ENCODE assay signal across 16 mouse cellular contexts in genomic region chr16:11369162-11369561, GRCm38 (mm10). TPM values are rescaled to one million over a fixed set of nuclear protein-coding genes. Genes with fewer than 3 reads are reported as not detected.
DNase-seq lines count a peak whose midpoint lies in the region; ATAC-seq and TF ChIP-seq lines count a peak whose summit lies in the region.
"Had no signal": no experiment of that assay in that cellular context is flagged by ENCODE, and none has a peak within 500 bp of the region (broad histone marks: within the 10 kb centered on the region; RNA-seq: fewer than 3 reads in every experiment).

No protein-coding gene starts in this region.

- peak; percentile 44; the same call in 1 of the 2 replicates for ATAC-seq in midbrain, embryonic 12.5 days (ENCODE audit: low FRiP score, low read depth)
- no peak for ATAC-seq in midbrain, postnatal 0 days (ENCODE audit: low FRiP score)
- ATAC-seq in hindbrain, embryonic 11.5 days (ENCODE audit: low FRiP score) = 0 out of 2 replicates have a peak, but pooled peaks have one; percentile 22
- peak; percentile 40; the same call in 1 of the 2 replicates for ATAC-seq in midbrain, embryonic 16.5 days
- ATAC-seq: activated CD4-positive, CD25-positive, alpha-beta regulatory T cell, adult 4 months had no signal

- no peak overlapping the region for H3K4me3 ChIP-seq in kidney, adult 2 months (ENCODE audit: insufficient read depth, low read depth, low read length)
- no peak overlapping the region for H3K4me3 ChIP-seq in midbrain, embryonic 12.5 days
- no peak overlapping the region for H3K4me3 ChIP-seq in midbrain, postnatal 0 days (ENCODE audit: low read depth, low read length)
- H3K4me3 ChIP-seq in hindbrain, embryonic 11.5 days (ENCODE audit: low read depth, low read length) = no peak overlapping the region
- H3K4me3 ChIP-seq in midbrain, embryonic 16.5 days (ENCODE audit: low read depth, low read length) = no peak overlapping the region
- H3K4me3 ChIP-seq: erythroblast, embryonic 14.5 days; heart, adult 2 months had no signal

- no peaks in the 10 kb centered on the region for H3K27me3 ChIP-seq in kidney, adult 2 months (replicated peaks; ENCODE audit: control insufficient read depth, insufficient read depth, low read length)
- no peaks in the 10 kb centered on the region for H3K27me3 ChIP-seq in midbrain, embryonic 12.5 days
- H3K27me3 ChIP-seq in midbrain, postnatal 0 days (ENCODE audit: insufficient read depth, low read length) = no peaks in the 10 kb centered on the region
- H3K27me3 ChIP-seq in hindbrain, embryonic 11.5 days (ENCODE audit: control insufficient read depth, insufficient read depth, low read length) = no peaks in the 10 kb centered on the region
- no peaks in the 10 kb centered on the region for H3K27me3 ChIP-seq in midbrain, embryonic 16.5 days (ENCODE audit: control insufficient read depth, insufficient read depth, low read depth, low read length)

- TF ChIP-seq POLR2A in kidney, adult 2 months (IDR thresholded peaks at IDR 0.05; ENCODE audit: low read depth, low read length) = no peak

- peaks cover 58% of the 10 kb centered on the region for H3K4me1 ChIP-seq in kidney, adult 2 months (ENCODE audit: control insufficient read depth, insufficient read depth, low read length)
- H3K4me1 ChIP-seq in midbrain, embryonic 12.5 days = peaks cover 16% of the 10 kb centered on the region
- 0 out of 2 replicates have a peak, but pooled peaks cover 3% of the 10 kb centered on the region for H3K4me1 ChIP-seq in midbrain, postnatal 0 days (ENCODE audit: insufficient read depth, low read length)
- peaks cover 2% of the 10 kb centered on the region; the same call in 1 of the 2 replicates for H3K4me1 ChIP-seq in hindbrain, embryonic 11.5 days (replicated peaks; ENCODE audit: control insufficient read depth, insufficient read depth, low read length)
- H3K4me1 ChIP-seq in midbrain, embryonic 16.5 days (ENCODE audit: control insufficient read depth, insufficient read depth, low read length) = peaks cover 14% of the 10 kb centered on the region

- no peak overlapping the region for H3K9ac ChIP-seq in midbrain, embryonic 12.5 days (replicated peaks)
- no peak overlapping the region; the same call in 1 of the 2 replicates for H3K9ac ChIP-seq in midbrain, postnatal 0 days (replicated peaks; ENCODE audit: low read length, poor library complexity, severe bottlenecking)
- H3K9ac ChIP-seq in hindbrain, embryonic 11.5 days (ENCODE audit: low read depth, low read length) = no peak overlapping the region
- H3K9ac ChIP-seq in midbrain, embryonic 16.5 days (ENCODE audit: low read depth, low read length) = no peak overlapping the region

- no peaks in the 10 kb centered on the region; the same call in 1 of the 2 replicates for H3K36me3 ChIP-seq in kidney, adult 2 months (ENCODE audit: control insufficient read depth, insufficient read depth, low read length)
- H3K36me3 ChIP-seq in midbrain, embryonic 12.5 days = no peaks in the 10 kb centered on the region; the same call in 1 of the 2 replicates
- peaks cover 8% of the 10 kb centered on the region; the same call in 1 of the 2 replicates for H3K36me3 ChIP-seq in midbrain, postnatal 0 days (ENCODE audit: insufficient read depth, low read length)
- H3K36me3 ChIP-seq in hindbrain, embryonic 11.5 days (ENCODE audit: control insufficient read depth, insufficient read depth, low read length) = no peaks in the 10 kb centered on the region
- H3K36me3 ChIP-seq in midbrain, embryonic 16.5 days (ENCODE audit: control insufficient read depth, insufficient read depth, low read length) = no peaks in the 10 kb centered on the region

- TF ChIP-seq CTCF in kidney, adult 2 months (conservative IDR thresholded peaks at IDR 0.05; ENCODE audit: insufficient read depth, insufficient read length, low read depth, low read length) = no peak
- no peak for TF ChIP-seq CTCF in midbrain, postnatal 0 days (IDR thresholded peaks at IDR 0.05)

- H3K9me3 ChIP-seq in midbrain, embryonic 12.5 days = no peaks in the 10 kb centered on the region
- H3K9me3 ChIP-seq in midbrain, postnatal 0 days (ENCODE audit: low read length) = no peaks in the 10 kb centered on the region
- no peaks in the 10 kb centered on the region for H3K9me3 ChIP-seq in hindbrain, embryonic 11.5 days (ENCODE audit: control insufficient read depth, low read length)
- H3K9me3 ChIP-seq in midbrain, embryonic 16.5 days (replicated peaks; ENCODE audit: control insufficient read depth, low read length, poor library complexity, severe bottlenecking) = no peaks in the 10 kb centered on the region

- 40% methylated on average over 4 of the region's 4 CpGs for WGBS in kidney, adult 2 months
- WGBS in midbrain, embryonic 12.5 days = 43% methylated on average over 4 of the region's 4 CpGs
- WGBS in midbrain, postnatal 0 days = 28% methylated on average over 4 of the region's 4 CpGs
- WGBS in hindbrain, embryonic 11.5 days = 53% methylated on average over 4 of the region's 4 CpGs
- WGBS in midbrain, embryonic 16.5 days = 46% methylated on average over 4 of the region's 4 CpGs

- DNase-seq in kidney, adult 2 months = no peak
- DNase-seq in kidney, postnatal 36 days = no peak
- DNase-seq in midbrain, postnatal 0 days (ENCODE audit: low spot score) = no peak
- DNase-seq in hindbrain, embryonic 11.5 days (ENCODE audit: low spot score) = no peak
- no peak for DNase-seq in adrenal gland, adult 18-20 months (ENCODE audit: low spot score in 2 of 2)
- no peak for DNase-seq in cerebellum, postnatal 14 days
- DNase-seq: heart, adult 2 months; heart, postnatal 4 days; lung, adult 2 months; thymus, postnatal 4 days had no signal

- H3K4me2 ChIP-seq in midbrain, embryonic 12.5 days (replicated peaks) = no peak overlapping the region
- no peak overlapping the region for H3K4me2 ChIP-seq in midbrain, postnatal 0 days (ENCODE audit: low read depth, low read length, poor library complexity, severe bottlenecking)
- no peak overlapping the region for H3K4me2 ChIP-seq in hindbrain, embryonic 11.5 days (replicated peaks; ENCODE audit: low read depth, low read length)
- H3K4me2 ChIP-seq in midbrain, embryonic 16.5 days (ENCODE audit: low read length) = no peak overlapping the region

- H3K27ac ChIP-seq in kidney, adult 2 months (ENCODE audit: insufficient read depth, low read depth, low read length) = peak overlapping the region; percentile 54
- H3K27ac ChIP-seq in midbrain, embryonic 12.5 days (replicated peaks) = peak overlapping the region; percentile 35
- no peak overlapping the region for H3K27ac ChIP-seq in midbrain, postnatal 0 days (ENCODE audit: low read depth, low read length)
- peak overlapping the region; percentile 9; the same call in 1 of the 2 replicates for H3K27ac ChIP-seq in hindbrain, embryonic 11.5 days (ENCODE audit: low read depth, low read length)
- H3K27ac ChIP-seq in midbrain, embryonic 16.5 days (ENCODE audit: low read length) = no peak overlapping the region
- H3K27ac ChIP-seq: heart, adult 2 months; macrophage; stomach, postnatal 0 days had no signal

RNA-seq across cellular contexts. Expression of gene Snx29, which starts 46.5 kb away (rescaled TPM):
- 64.8 and 75.4 TPM in 2 replicates for polyA plus RNA-seq in kidney, adult 2 months (2012; rRNA removed)
- 19.6 and 19.9 TPM in 2 replicates for polyA plus RNA-seq in midbrain, embryonic 12.5 days (2016; fragmentation: Nextera tagmentation; extraction: Ambion mirVana)
- 22.8 and 30.8 TPM in 2 replicates for total RNA-seq in midbrain, postnatal 0 days (2014; rRNA removed)
- polyA plus RNA-seq in midbrain, postnatal 0 days (2015; fragmentation: Nextera tagmentation; extraction: Ambion mirVana) = 6.6 and 7.0 TPM in 2 replicates
- polyA plus RNA-seq in hindbrain, embryonic 11.5 days (2014; fragmentation: Nextera tagmentation; extraction: Ambion mirVana) = 10.3 and 15.3 TPM in 2 replicates
- 16.8 and 19.3 TPM in 2 replicates for polyA plus RNA-seq in midbrain, embryonic 16.5 days (2015; fragmentation: Nextera tagmentation; extraction: Ambion mirVana)
- 10 to 100 TPM; 13.6 to 15.4 TPM for total RNA-seq in adrenal gland, adult 18-20 months (2021)

RNA-seq across cellular contexts. Expression of gene Tnfrsf17, which starts 55.5 kb away (rescaled TPM):
- polyA plus RNA-seq in kidney, adult 2 months (2012; rRNA removed) = 0.16 and 0.27 TPM in 2 replicates
- not detected in 2 replicates for polyA plus RNA-seq in midbrain, embryonic 12.5 days (2016; fragmentation: Nextera tagmentation; extraction: Ambion mirVana)
- not detected in 2 replicates for total RNA-seq in midbrain, postnatal 0 days (2014; rRNA removed)
- 0.20 and 0.21 TPM in 2 replicates for polyA plus RNA-seq in midbrain, postnatal 0 days (2015; fragmentation: Nextera tagmentation; extraction: Ambion mirVana)
- 0.22 TPM in 1 of 2 replicates, not detected in the other for polyA plus RNA-seq in hindbrain, embryonic 11.5 days (2014; fragmentation: Nextera tagmentation; extraction: Ambion mirVana)
- polyA plus RNA-seq in midbrain, embryonic 16.5 days (2015; fragmentation: Nextera tagmentation; extraction: Ambion mirVana) = not detected in 2 replicates
- not detected for total RNA-seq in adrenal gland, adult 18-20 months (2021)
- total RNA-seq: heart, adult 2 months; heart, postnatal 4 days had no signal
- polyA plus RNA-seq: activated CD4-positive, CD25-positive, alpha-beta regulatory T cell, adult 4 months; erythroblast, embryonic 14.5 days; macrophage had no signal

Comparison
In these comparisons a context has a peak if more than half of its experiments do, and no peak if none do; other contexts are left out.
1. H3K27ac ChIP-seq: peak in kidney, adult 2 months (single experiment), midbrain, embryonic 12.5 days (single experiment) and hindbrain, embryonic 11.5 days (single experiment); none in midbrain, postnatal 0 days (single experiment) and midbrain, embryonic 16.5 days (single experiment).